28 mouse cellular contexts compared by ENCODE assay signal in the genomic region with DNA sequence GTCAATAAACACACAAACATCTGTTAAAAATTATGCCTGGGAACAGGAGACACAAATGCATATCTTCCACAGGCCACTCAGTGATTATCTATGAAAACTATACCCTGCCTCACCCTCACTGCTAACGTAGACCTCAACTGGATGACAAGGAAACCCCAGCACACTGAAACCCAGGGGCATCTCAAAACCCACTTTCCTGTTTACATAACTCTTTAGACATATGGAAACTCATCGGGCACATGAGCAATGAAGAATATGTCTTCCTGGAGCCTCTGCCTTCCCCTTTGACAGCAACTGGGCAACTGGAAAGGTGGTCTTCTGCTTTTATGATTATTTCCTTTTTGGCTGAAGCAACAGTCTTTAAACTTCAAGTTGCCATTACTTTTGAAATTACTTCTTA. TPM values are rescaled to one million over a fixed set of nuclear protein-coding genes. Genes with fewer than 3 reads are reported as not detected.
DNase-seq lines count a peak whose midpoint lies in the region; ATAC-seq and TF ChIP-seq lines count a peak whose summit lies in the region.
"Had no signal": no experiment of that assay in that cellular context is flagged by ENCODE, and none has a peak within 500 bp of the region (broad histone marks: within the 10 kb centered on the region; RNA-seq: fewer than 3 reads in every experiment).

No protein-coding gene starts in this region.

- no peaks in the 10 kb centered on the region for H3K27me3 ChIP-seq in liver, embryonic 13.5 days
- H3K27me3 ChIP-seq in liver, postnatal 0 days (ENCODE audit: insufficient read depth, low read length) = no peaks in the 10 kb centered on the region
- no peaks in the 10 kb centered on the region for H3K27me3 ChIP-seq in hindbrain, embryonic 16.5 days (replicated peaks; ENCODE audit: control insufficient read depth, insufficient read depth, low read length)
- H3K27me3 ChIP-seq: CH12.LX; embryonic facial prominence, embryonic 13.5 days; embryonic facial prominence, embryonic 15.5 days; forebrain, embryonic 12.5 days; Patski had no signal

- no peak for TF ChIP-seq EP300 in liver, postnatal 0 days (IDR thresholded peaks at IDR 0.05; ENCODE audit: low read depth)

- no peak overlapping the region for H3K9ac ChIP-seq in liver, embryonic 13.5 days
- no peak overlapping the region for H3K9ac ChIP-seq in liver, postnatal 0 days (replicated peaks)
- no peak overlapping the region for H3K9ac ChIP-seq in hindbrain, embryonic 16.5 days (ENCODE audit: low read depth, low read length)
- H3K9ac ChIP-seq: embryonic facial prominence, embryonic 13.5 days; embryonic facial prominence, embryonic 15.5 days; forebrain, embryonic 12.5 days had no signal

- no peak for TF ChIP-seq CTCF in liver, postnatal 0 days (IDR thresholded peaks at IDR 0.05; ENCODE audit: low read depth)

- no peaks in the 10 kb centered on the region for H3K9me3 ChIP-seq in liver, embryonic 13.5 days (replicated peaks)
- no peaks in the 10 kb centered on the region for H3K9me3 ChIP-seq in liver, postnatal 0 days (ENCODE audit: low read length)
- no peaks in the 10 kb centered on the region for H3K9me3 ChIP-seq in hindbrain, embryonic 16.5 days (ENCODE audit: control insufficient read depth, low read length)
- H3K9me3 ChIP-seq: embryonic facial prominence, embryonic 13.5 days; embryonic facial prominence, embryonic 15.5 days; forebrain, embryonic 10.5 days; forebrain, embryonic 12.5 days; G1E had no signal

- H3K4me3 ChIP-seq in liver, embryonic 13.5 days (replicated peaks) = no peak overlapping the region
- no peak overlapping the region for H3K4me3 ChIP-seq in liver, postnatal 0 days (ENCODE audit: low read depth, low read length)
- no peak overlapping the region for H3K4me3 ChIP-seq in hindbrain, embryonic 16.5 days (ENCODE audit: low read length)
- H3K4me3 ChIP-seq: embryonic facial prominence, embryonic 13.5 days; embryonic facial prominence, embryonic 15.5 days; erythroblast, embryonic 14.5 days; forebrain, embryonic 10.5 days; forebrain, embryonic 12.5 days had no signal

- H3K4me1 ChIP-seq in liver, embryonic 13.5 days (replicated peaks) = peaks cover 39% of the 10 kb centered on the region
- peaks cover 10% of the 10 kb centered on the region for H3K4me1 ChIP-seq in liver, postnatal 0 days (ENCODE audit: insufficient read depth)
- no peaks in the 10 kb centered on the region for H3K4me1 ChIP-seq in hindbrain, embryonic 16.5 days (ENCODE audit: control insufficient read depth, insufficient read depth, low read depth, low read length)
- H3K4me1 ChIP-seq: embryonic facial prominence, embryonic 13.5 days; forebrain, embryonic 12.5 days had no signal

- peak; percentile 34; the same call in 1 of the 2 replicates for ATAC-seq in liver, embryonic 13.5 days (ENCODE audit: low read depth)
- ATAC-seq in liver, postnatal 0 days = no peak
- ATAC-seq in common myeloid progenitor, adult 5-6 weeks (replicated peaks; ENCODE audit: low read depth, poor library complexity, severe bottlenecking) = peak; percentile 31; the same call in 1 of the 2 replicates
- peak; percentile 80 for ATAC-seq in megakaryocyte progenitor cell, adult 5-6 weeks (replicated peaks; ENCODE audit: poor library complexity)
- ATAC-seq in hindbrain, embryonic 16.5 days = no peak
- ATAC-seq: activated CD4-positive, CD25-positive, alpha-beta regulatory T cell, adult 4 months; CD4-positive, CD25-positive, alpha-beta regulatory T cell, adult 4 months; forebrain, embryonic 14.5 days; forebrain, embryonic 16.5 days; Patski had no signal

- 0 out of 2 replicates have a peak, but pooled peaks cover 5% of the 10 kb centered on the region for H3K36me3 ChIP-seq in liver, embryonic 13.5 days
- peaks cover 5% of the 10 kb centered on the region; the same call in 1 of the 2 replicates for H3K36me3 ChIP-seq in liver, postnatal 0 days (replicated peaks; ENCODE audit: insufficient read depth, low read length)
- no peaks in the 10 kb centered on the region for H3K36me3 ChIP-seq in hindbrain, embryonic 16.5 days (ENCODE audit: control insufficient read depth, insufficient read depth, low read length)
- H3K36me3 ChIP-seq: embryonic facial prominence, embryonic 13.5 days; embryonic facial prominence, embryonic 15.5 days; forebrain, embryonic 10.5 days; forebrain, embryonic 12.5 days had no signal

- no peak for DNase-seq in liver, embryonic 13.5 days
- no peak for DNase-seq in liver, postnatal 0 days
- no peak for DNase-seq in gastrocnemius, postnatal 4 days (ENCODE audit: low spot score in 2 of 2)
- DNase-seq: adrenal gland, adult 8-10 months; adrenal gland, postnatal 14 days; adrenal gland, postnatal 36 days; B cell, adult 2 months; cerebellum, adult 11-12 months; cerebellum, adult 2 months; cerebellum, adult 9-10 months; cerebellum, postnatal 10 days; cerebellum, postnatal 25 days; embryo, embryonic 11 days had no signal

- no peak overlapping the region for H3K4me2 ChIP-seq in liver, embryonic 13.5 days
- no peak overlapping the region for H3K4me2 ChIP-seq in liver, postnatal 0 days (ENCODE audit: low read depth, low read length)
- no peak overlapping the region for H3K4me2 ChIP-seq in hindbrain, embryonic 16.5 days (ENCODE audit: low read length)
- H3K4me2 ChIP-seq: embryonic facial prominence, embryonic 13.5 days; embryonic facial prominence, embryonic 15.5 days; forebrain, embryonic 12.5 days had no signal

- H3K27ac ChIP-seq in liver, embryonic 13.5 days = peak overlapping the region; percentile 36
- H3K27ac ChIP-seq in liver, postnatal 0 days (ENCODE audit: low read depth) = no peak overlapping the region
- no peak overlapping the region for H3K27ac ChIP-seq in hindbrain, embryonic 16.5 days (ENCODE audit: low read depth, low read length)
- H3K27ac ChIP-seq: embryonic facial prominence, embryonic 13.5 days; embryonic facial prominence, embryonic 15.5 days; forebrain, embryonic 10.5 days; forebrain, embryonic 12.5 days had no signal

- WGBS in liver, embryonic 13.5 days (ENCODE audit: insufficient replicate concordance) = 21% methylated on average over 2 of the region's 2 CpGs
- WGBS in liver, postnatal 0 days (ENCODE audit: insufficient replicate concordance) = 48% methylated on average over 2 of the region's 2 CpGs
- 83% methylated on average over 2 of the region's 2 CpGs for WGBS in hindbrain, embryonic 16.5 days

RNA-seq across cellular contexts. Expression of gene St3gal4, which starts 23.2 kb away (rescaled TPM):
- 24.1 and 26.1 TPM in 2 replicates for polyA plus RNA-seq in liver, embryonic 13.5 days (2015; fragmentation: Nextera tagmentation; extraction: Ambion mirVana)
- polyA plus RNA-seq in liver, postnatal 0 days (2015; fragmentation: Nextera tagmentation; extraction: Ambion mirVana) = 23.6 and 26.5 TPM in 2 replicates
- 25.2 and 26.5 TPM in 2 replicates for total RNA-seq in common myeloid progenitor, adult 5-6 weeks (2017)
- total RNA-seq in megakaryocyte progenitor cell, adult 5-6 weeks (2015) = 37.2 and 38.1 TPM in 2 replicates
- 33.7 and 34.6 TPM in 2 replicates for total RNA-seq in megakaryocyte progenitor cell, adult 5-6 weeks (2017)
- total RNA-seq in gastrocnemius, postnatal 4 days (2021) = 10 to 100 TPM; 20.1 to 22.6 TPM
- polyA plus RNA-seq in hindbrain, embryonic 16.5 days (2015; fragmentation: Nextera tagmentation; extraction: Ambion mirVana) = 15.1 and 16.1 TPM in 2 replicates

RNA-seq across cellular contexts. Expression of gene Dcps, which starts 33.6 kb away (rescaled TPM):
- 58.6 and 62.9 TPM in 2 replicates for polyA plus RNA-seq in liver, embryonic 13.5 days (2015; fragmentation: Nextera tagmentation; extraction: Ambion mirVana)
- polyA plus RNA-seq in liver, postnatal 0 days (2015; fragmentation: Nextera tagmentation; extraction: Ambion mirVana) = 23.7 and 23.9 TPM in 2 replicates
- 64.0 and 71.4 TPM in 2 replicates for total RNA-seq in common myeloid progenitor, adult 5-6 weeks (2017)
- 64.1 and 67.6 TPM in 2 replicates for total RNA-seq in megakaryocyte progenitor cell, adult 5-6 weeks (2015)
- total RNA-seq in megakaryocyte progenitor cell, adult 5-6 weeks (2017) = 56.2 and 64.9 TPM in 2 replicates
- total RNA-seq in gastrocnemius, postnatal 4 days (2021) = 10 to 100 TPM; 17.6 to 21.1 TPM
- 73.5 and 74.4 TPM in 2 replicates for polyA plus RNA-seq in hindbrain, embryonic 16.5 days (2015; fragmentation: Nextera tagmentation; extraction: Ambion mirVana)

RNA-seq across cellular contexts. Expression of gene Srpr, which starts 57.8 kb away (rescaled TPM):
- 61.6 and 70.1 TPM in 2 replicates for polyA plus RNA-seq in liver, embryonic 13.5 days (2015; fragmentation: Nextera tagmentation; extraction: Ambion mirVana)
- polyA plus RNA-seq in liver, postnatal 0 days (2015; fragmentation: Nextera tagmentation; extraction: Ambion mirVana) = 93.4 and 94.4 TPM in 2 replicates
- total RNA-seq in common myeloid progenitor, adult 5-6 weeks (2017) = 72.6 and 94.0 TPM in 2 replicates
- total RNA-seq in megakaryocyte progenitor cell, adult 5-6 weeks (2015) = 82.6 and 84.3 TPM in 2 replicates
- 61.6 and 61.7 TPM in 2 replicates for total RNA-seq in megakaryocyte progenitor cell, adult 5-6 weeks (2017)
- total RNA-seq in gastrocnemius, postnatal 4 days (2021) = 100 to 1,000 TPM; 113 to 118 TPM
- polyA plus RNA-seq in hindbrain, embryonic 16.5 days (2015; fragmentation: Nextera tagmentation; extraction: Ambion mirVana) = 63.4 and 71.8 TPM in 2 replicates

RNA-seq across cellular contexts. Expression of gene Tirap, which starts 57.9 kb away (rescaled TPM):
- polyA plus RNA-seq in liver, embryonic 13.5 days (2015; fragmentation: Nextera tagmentation; extraction: Ambion mirVana) = 5.8 and 6.3 TPM in 2 replicates
- 8.8 and 10.6 TPM in 2 replicates for polyA plus RNA-seq in liver, postnatal 0 days (2015; fragmentation: Nextera tagmentation; extraction: Ambion mirVana)
- 3.2 and 29.8 TPM in 2 replicates for total RNA-seq in common myeloid progenitor, adult 5-6 weeks (2017)
- 7.0 and 7.7 TPM in 2 replicates for total RNA-seq in megakaryocyte progenitor cell, adult 5-6 weeks (2015)
- 10.3 and 10.4 TPM in 2 replicates for total RNA-seq in megakaryocyte progenitor cell, adult 5-6 weeks (2017)
- 10 to 100 TPM; 11.0 to 11.6 TPM for total RNA-seq in gastrocnemius, postnatal 4 days (2021)
- polyA plus RNA-seq in hindbrain, embryonic 16.5 days (2015; fragmentation: Nextera tagmentation; extraction: Ambion mirVana) = 4.5 and 5.8 TPM in 2 replicates

Comparison
In these comparisons a context has a peak if more than half of its experiments do, and no peak if none do; other contexts are left out.
1. ATAC-seq: peak in liver, embryonic 13.5 days (single experiment), common myeloid progenitor, adult 5-6 weeks (single experiment) and megakaryocyte progenitor cell, adult 5-6 weeks (single experiment); none in liver, postnatal 0 days (single experiment) and hindbrain, embryonic 16.5 days (single experiment).